Mouse (Mus musculus) forebrain, postnatal 0 days (tissue): ENCODE measurements around the gene Lamp1. TPM values are rescaled to one million over a fixed set of nuclear protein-coding genes. Genes with fewer than 3 reads are reported as not detected.
A peak's percentile ranks its signal among the peaks of the same experiment; 100 is the strongest.

ENCODE experiments used
- ATAC-seq: fragments of 200-750 bp; cut with Nextera tagmentation; 2 replicates; pipeline ENCODE4 v1.8.0; 2017; ENCODE audit warnings: mild to moderate bottlenecking, moderate library complexity
- DNase-seq: peaks from one replicate; pipeline ENCODE4 v3.0.0-alpha.2; 2015
- H3K27ac ChIP-seq: fragments of 300-500 bp; sonication (generic); 2 replicates; pipeline ENCODE4 v1.5.1; 2014; ENCODE audit warnings: low read depth, mild to moderate bottlenecking, antibody characterized with exemption, low read length, moderate library complexity, mixed read lengths
- H3K27me3 ChIP-seq: fragments of 300-500 bp; sonication (generic); 2 replicates; pipeline ENCODE4 v1.6.1; 2014; ENCODE audit warnings: mild to moderate bottlenecking, low read length, mixed read lengths; ENCODE audit not compliant: insufficient read depth
- H3K36me3 ChIP-seq: fragments of 300-500 bp; sonication (generic); 2 replicates; pipeline ENCODE4 v1.6.1; 2014; ENCODE audit warnings: mild to moderate bottlenecking, moderate library complexity; ENCODE audit not compliant: insufficient read depth
- H3K4me1 ChIP-seq: fragments of 300-500 bp; sonication (generic); 2 replicates; pipeline ENCODE4 v1.6.1; 2014; ENCODE audit warnings: antibody characterized with exemption; ENCODE audit not compliant: insufficient read depth
- H3K4me2 ChIP-seq: fragments of 300-500 bp; sonication (generic); 2 replicates; pipeline ENCODE4 v1.6.1; 2014; ENCODE audit warnings: low read depth, mild to moderate bottlenecking, moderate library complexity
- H3K4me3 ChIP-seq: fragments of 300-500 bp; sonication (generic); 2 replicates; pipeline ENCODE4 v1.5.1; 2014; ENCODE audit warnings: low read depth, low read length, mixed read lengths
- H3K9ac ChIP-seq: fragments of 300-500 bp; sonication (generic); 2 replicates; pipeline ENCODE4 v1.6.1; 2014; ENCODE audit warnings: mild to moderate bottlenecking
- H3K9me3 ChIP-seq: fragments of 300-500 bp; sonication (generic); 2 replicates; pipeline ENCODE4 v1.6.1; 2016; ENCODE audit warnings: low read length
- CTCF ChIP-seq: sonication (generic); IDR thresholded peaks from 2 replicates; pipeline ENCODE4 v1.5.1; 2016; ENCODE audit warnings: antibody characterized with exemption, control low read depth, low read depth
- WGBS: fragments of 180-500 bp; shearing (Covaris S2); extraction: QIAGEN DNeasy Blood & Tissue Kit; methylation state at CpG from one replicate; pipeline ENCODE4 v1.1.7; 2014; 5-methylcytosine and 5-hydroxymethylcytosine counted together
- polyA plus RNA-seq: library from polyadenylated mRNA; unstranded; fragments of >200 nt; fragmentation: Nextera tagmentation; extraction: Ambion mirVana; gene quantifications from 2 replicates; pipeline ENCODE4 v1.2.1, GENCODE M21; 2015
- total RNA-seq: library from RNA; depleted of rRNA; stranded (reverse); fragments of >200 nt; gene quantifications from 2 replicates; pipeline ENCODE4 v1.2.3, GENCODE M21; 2014

Gene Lamp1
- total and polyA plus RNA-seq, 2 experiments from 2014 or later: 295 to 373 TPM

DNA sequence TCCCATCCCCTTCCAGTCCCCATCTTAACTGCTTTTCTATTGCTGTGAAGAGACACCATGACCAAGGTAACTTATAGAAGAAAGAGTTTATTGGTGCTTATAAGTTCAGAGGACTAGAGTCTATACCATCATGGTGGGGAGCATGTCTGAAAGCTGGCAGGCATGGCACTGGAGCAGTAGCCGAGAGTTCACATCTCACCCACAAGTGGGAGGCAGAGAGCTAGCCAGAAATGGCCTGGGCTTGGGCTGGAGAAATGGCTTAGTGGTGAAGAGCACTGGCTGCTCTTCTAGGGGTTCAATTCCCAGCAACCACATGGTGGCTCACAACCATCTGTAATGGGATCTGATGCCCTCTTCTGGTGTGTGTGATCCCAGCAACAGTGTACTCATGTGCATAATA lies 44.5 kb downstream of the Lamp1 start:
- Histone ChIP-seq H3K27ac (no peak overlapping the region), H3K4me2 (no peak overlapping the region), H3K4me1 (no peaks in the 10 kb centered on the region), H3K36me3 (no peaks in the 10 kb centered on the region), H3K27me3 (peaks cover 14% of the 10 kb centered on the region; the same call in 1 of the 2 replicates), H3K9ac (no peak overlapping the region), H3K9me3 (no peaks in the 10 kb centered on the region), H3K4me3 (no peak overlapping the region)
- 65% methylated on average over 1 of the region's 1 CpGs for WGBS
- TF ChIP-seq CTCF: peak; percentile 39; the same call in 1 of the 2 replicates
- ATAC-seq (no peak), DNase-seq (no peak)

DNA sequence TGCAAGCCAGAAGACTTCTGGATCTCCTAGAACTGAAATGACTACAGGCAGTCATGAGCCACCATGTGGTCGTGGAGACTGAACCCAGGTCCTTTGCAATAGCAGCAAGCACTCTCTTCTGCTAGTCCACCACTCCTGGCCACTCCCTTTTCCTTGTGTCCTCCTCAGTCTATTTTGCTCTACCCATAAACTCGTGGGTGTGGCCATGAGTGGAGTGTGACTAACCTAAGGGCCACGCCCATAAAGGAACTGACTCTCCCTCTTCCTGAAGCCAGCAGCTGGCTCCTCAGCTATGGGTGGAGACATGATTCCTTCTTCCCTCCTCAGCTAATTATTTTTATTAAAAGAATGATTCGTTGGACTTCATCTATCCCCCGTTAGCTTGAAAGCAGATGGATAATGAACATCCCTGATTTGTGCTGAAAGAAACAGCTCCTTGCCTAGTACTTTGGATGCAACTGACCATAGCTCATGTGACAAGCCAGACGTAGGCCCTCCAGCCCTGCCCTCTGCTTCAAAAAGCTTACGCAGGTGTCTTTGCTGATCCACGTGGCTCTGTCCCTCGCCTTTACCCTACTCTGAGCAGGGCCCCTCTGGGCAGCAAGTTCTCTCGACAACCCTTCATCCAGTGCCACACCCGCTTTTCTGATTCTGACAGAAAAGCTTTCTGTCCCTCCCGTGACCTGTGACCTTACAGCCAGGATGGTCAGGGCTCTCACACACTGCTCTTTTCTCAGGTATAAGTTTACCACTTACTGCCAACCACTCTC lies 45.6 kb downstream of the Lamp1 start:
- Histone ChIP-seq H3K9me3 (no peaks in the 10 kb centered on the region), H3K36me3 (no peaks in the 10 kb centered on the region), H3K27me3 (peaks cover 14% of the 10 kb centered on the region; the same call in 1 of the 2 replicates), H3K27ac (no peak overlapping the region), H3K4me2 (no peak overlapping the region), H3K9ac (no peak overlapping the region), H3K4me3 (no peak overlapping the region), H3K4me1 (no peaks in the 10 kb centered on the region)
- no peak for TF ChIP-seq CTCF
- no peak for ATAC-seq
- DNase-seq: no peak
- 74% methylated on average over 12 of the region's 12 CpGs for WGBS

DNA sequence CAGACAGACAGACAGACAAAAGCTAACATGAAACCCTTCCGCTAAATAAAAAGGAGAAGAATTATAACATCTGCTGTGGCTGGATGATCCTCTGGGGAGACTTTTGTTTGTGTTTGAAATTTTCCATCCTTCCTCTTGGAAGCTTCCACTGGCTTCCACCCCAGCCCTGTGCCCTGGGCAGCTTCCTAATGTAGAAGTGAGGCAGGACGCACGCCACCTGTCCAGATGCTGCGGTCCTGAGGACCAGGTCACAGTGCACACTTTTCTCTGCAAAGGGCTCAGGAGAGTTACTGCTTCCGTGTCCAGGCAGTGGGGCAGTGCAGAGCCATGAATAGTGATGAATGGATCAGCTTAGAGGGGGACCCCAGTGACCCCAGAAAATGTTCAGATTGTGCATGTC lies 46.4 kb downstream of the Lamp1 start:
- Histone ChIP-seq H3K4me2 (no peak overlapping the region), H3K4me3 (no peak overlapping the region), H3K27me3 (peaks cover 14% of the 10 kb centered on the region; the same call in 1 of the 2 replicates), H3K9ac (no peak overlapping the region), H3K27ac (no peak overlapping the region), H3K4me1 (no peaks in the 10 kb centered on the region), H3K36me3 (no peaks in the 10 kb centered on the region), H3K9me3 (no peaks in the 10 kb centered on the region)
- ATAC-seq: no peak
- no peak for DNase-seq
- 78% methylated on average over 5 of the region's 5 CpGs for WGBS
- no peak for TF ChIP-seq CTCF

DNA sequence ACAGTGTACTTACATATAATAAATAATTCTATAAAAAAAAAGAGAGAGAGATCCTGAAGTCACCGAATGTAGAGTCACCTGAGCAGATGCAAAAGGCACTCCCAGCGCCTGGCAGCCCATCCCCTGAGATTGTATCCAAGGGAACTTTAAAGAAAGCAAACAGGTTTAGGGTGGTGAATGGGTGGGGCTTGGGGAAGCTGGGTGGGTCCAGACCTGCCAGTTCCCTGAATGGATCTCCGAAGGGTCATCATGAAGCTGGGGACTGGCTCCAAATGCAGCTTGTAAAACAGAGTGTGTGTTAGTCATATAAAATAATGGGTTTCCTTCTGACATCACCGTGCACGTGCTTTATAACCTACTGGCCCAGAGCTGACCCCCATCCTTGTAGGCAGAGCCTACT lies 47.3 kb downstream of the Lamp1 start:
- Histone ChIP-seq H3K4me2 (no peak overlapping the region), H3K36me3 (no peaks in the 10 kb centered on the region), H3K4me1 (no peaks in the 10 kb centered on the region), H3K9me3 (no peaks in the 10 kb centered on the region), H3K4me3 (no peak overlapping the region), H3K27ac (no peak overlapping the region), H3K27me3 (peaks cover 9% of the 10 kb centered on the region; the same call in 1 of the 2 replicates), H3K9ac (no peak overlapping the region)
- WGBS: 45% methylated on average over 5 of the region's 5 CpGs
- no peak for DNase-seq
- no peak for ATAC-seq
- no peak for TF ChIP-seq CTCF

DNA sequence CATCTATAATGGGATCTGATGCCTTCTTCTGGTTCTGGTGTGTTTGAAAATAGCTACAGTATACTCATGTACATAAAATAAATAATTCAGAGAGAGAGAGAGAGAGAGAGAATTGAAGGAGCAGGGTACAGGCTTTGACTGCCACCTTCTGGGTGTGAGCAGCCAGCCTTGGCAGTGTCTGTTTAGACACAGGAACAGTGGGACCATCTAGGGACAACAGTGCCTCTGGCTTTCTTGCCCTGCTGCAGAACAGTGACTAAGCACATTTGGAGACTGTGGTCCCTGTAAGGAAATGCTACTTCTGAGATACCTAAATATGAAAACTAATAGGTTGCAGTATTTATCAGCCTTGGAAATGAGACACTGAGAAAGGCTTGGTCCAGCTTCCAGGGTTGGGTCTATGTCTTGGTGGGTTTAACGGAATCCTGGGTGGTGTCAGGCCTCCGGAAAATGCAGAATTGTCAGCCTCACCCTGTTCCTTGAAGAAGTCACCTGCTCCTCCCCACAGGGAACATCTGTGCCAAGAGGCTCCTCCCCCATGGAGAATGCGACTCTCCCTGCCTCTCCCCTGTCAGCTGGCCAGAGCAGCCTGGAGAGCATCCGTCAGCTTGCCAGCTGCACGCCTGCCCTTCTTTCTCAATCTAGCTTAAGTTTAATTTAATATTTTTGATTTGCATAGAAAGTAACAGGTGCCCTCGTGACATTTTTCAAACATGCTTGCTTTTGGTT lies 49.8 kb downstream of the Lamp1 start:
- DNase-seq: no peak

DNA sequence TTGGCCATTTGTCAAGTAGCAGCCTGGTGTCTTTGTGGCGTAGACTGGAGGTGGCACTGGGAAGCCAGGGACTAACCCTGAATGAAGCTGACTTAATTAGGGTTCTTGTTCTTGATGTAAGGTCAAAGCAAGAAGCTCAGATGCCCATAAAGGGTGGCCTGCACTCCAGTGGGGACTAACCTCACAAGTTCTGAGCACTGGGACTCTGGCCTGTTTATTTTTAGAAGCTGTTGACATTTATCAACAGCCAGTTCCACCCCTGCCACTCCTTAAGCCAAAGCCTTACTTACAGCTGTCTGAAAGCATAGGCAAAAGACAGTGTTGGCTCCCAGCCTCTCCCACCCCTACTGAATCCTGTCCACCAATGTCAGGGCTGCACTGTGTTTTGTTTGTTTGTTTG lies 50.8 kb downstream of the Lamp1 start:
- ATAC-seq (no peak), DNase-seq (no peak)
- Histone ChIP-seq H3K4me1 (0 out of 2 replicates have a peak, but pooled peaks cover 3% of the 10 kb centered on the region), H3K27me3 (no peaks in the 10 kb centered on the region), H3K27ac (no peak overlapping the region), H3K9me3 (no peaks in the 10 kb centered on the region), H3K4me3 (no peak overlapping the region), H3K36me3 (no peaks in the 10 kb centered on the region), H3K4me2 (no peak overlapping the region), H3K9ac (no peak overlapping the region)
- no peak for TF ChIP-seq CTCF
- 52% methylated on average over 1 of the region's 1 CpGs for WGBS

More for the DNA sequence above, 49.8 kb downstream of the Lamp1 start:
- H3K27ac ChIP-seq: no peak overlapping the region
- H3K9me3 ChIP-seq: no peaks in the 10 kb centered on the region
- no peak overlapping the region for H3K9ac ChIP-seq
- H3K4me2 ChIP-seq: no peak overlapping the region
- peak; percentile 42; the same call in 1 of the 2 replicates for TF ChIP-seq CTCF
- H3K27me3 ChIP-seq: no peaks in the 10 kb centered on the region
- H3K4me1 ChIP-seq: 0 out of 2 replicates have a peak, but pooled peaks cover 3% of the 10 kb centered on the region
- H3K4me3 ChIP-seq: no peak overlapping the region
- peak; percentile 53; the same call in 1 of the 2 replicates for ATAC-seq
- no peaks in the 10 kb centered on the region for H3K36me3 ChIP-seq
- 50% methylated on average over 6 of the region's 6 CpGs for WGBS
